Mouse (Mus musculus) testis, adult 2 months (tissue): ENCODE measurements around the gene Gm45233.

Source experiments
- CTCF ChIP-seq: fragments of 200-500 bp; IDR thresholded peaks from 2 replicates; pipeline ENCODE4 v1.5.1; 2012; ENCODE audit warnings: low read depth, mild to moderate bottlenecking, inconsistent platforms, low read length, moderate library complexity; ENCODE audit not compliant: control insufficient read depth, insufficient read depth, insufficient replicate concordance
- POLR2A ChIP-seq: fragments of 200-500 bp; IDR thresholded peaks from 2 replicates; pipeline ENCODE4 v1.6.1; 2012; ENCODE audit warnings: low read depth, mild to moderate bottlenecking, inconsistent platforms, low read length, moderate library complexity; ENCODE audit not compliant: control insufficient read depth

DNA sequence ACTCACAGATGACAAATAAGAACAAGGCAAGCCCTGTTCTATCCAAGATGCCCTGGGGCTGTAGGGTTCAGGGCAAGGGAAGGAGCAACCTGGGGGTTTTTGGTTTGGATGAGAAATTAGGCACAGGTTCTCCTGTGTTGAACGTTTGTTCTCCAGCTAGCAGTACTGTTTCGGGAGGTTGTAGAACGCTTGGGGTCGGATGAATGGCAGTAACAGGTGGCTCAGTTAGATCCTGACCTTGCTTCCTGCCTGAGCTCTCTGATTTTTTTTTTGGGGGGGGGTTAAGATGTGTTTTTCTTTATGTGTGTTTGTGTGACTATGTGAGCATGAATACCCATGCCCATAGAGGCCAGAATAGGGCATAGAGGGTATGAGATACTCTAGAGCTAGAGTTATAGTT, 68.6 kb downstream of the Gm45233 start:
- no peak for TF ChIP-seq CTCF
- no peak for TF ChIP-seq POLR2A
